11 mouse cellular contexts compared by ENCODE assay signal in the genomic region with DNA sequence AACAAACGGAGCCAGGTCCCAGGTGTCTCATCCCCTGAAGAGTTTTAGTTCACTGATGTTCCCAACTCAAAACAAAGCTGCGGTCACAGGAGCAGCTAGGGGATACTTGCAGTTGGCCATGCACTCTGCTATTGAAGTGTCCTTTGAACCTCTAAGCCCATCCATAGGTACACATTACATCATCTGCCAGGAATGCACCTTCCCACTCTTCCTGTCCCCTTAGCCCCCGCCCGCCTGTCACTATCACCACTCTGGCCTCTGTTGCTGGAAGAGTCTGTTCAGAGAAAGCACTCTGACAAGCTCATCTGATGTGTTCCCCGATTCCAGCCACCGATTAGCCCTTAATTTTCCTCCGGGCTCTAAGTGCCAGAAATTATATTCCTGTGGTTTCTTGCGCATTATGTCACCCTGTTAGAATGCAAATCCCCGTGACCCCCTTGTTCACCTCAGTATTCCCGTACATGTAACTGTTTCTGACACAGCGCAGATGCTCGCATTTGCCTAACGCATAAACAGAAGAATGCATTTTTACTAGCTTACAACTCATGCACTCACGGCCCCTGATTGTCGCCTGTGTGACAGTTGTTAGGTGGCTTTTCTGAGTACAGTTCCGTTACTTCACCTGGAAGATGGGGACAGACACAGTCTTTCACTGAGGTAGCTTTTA.
DNase-seq lines count a peak whose midpoint lies in the region; ATAC-seq and TF ChIP-seq lines count a peak whose summit lies in the region.
"Had no signal": no experiment of that assay in that cellular context is flagged by ENCODE, and none has a peak within 500 bp of the region (broad histone marks: within the 10 kb centered on the region; RNA-seq: fewer than 3 reads in every experiment).

No protein-coding gene starts in this region.

- H3K4me3 ChIP-seq in forebrain, embryonic 12.5 days (replicated peaks), result no peak overlapping the region
- no peak overlapping the region for H3K4me3 ChIP-seq in forebrain, embryonic 15.5 days
- no peak overlapping the region for H3K4me3 ChIP-seq in embryonic facial prominence, embryonic 13.5 days
- no peak overlapping the region for H3K4me3 ChIP-seq in liver, embryonic 14.5 days (ENCODE audit: insufficient read depth in 1 of 2, low read depth in 2 of 2, low read length in 2 of 2)
- H3K4me3 ChIP-seq: embryonic facial prominence, embryonic 15.5 days had no signal

- intact Hi-C loops in gastrocnemius, postnatal 14 days (cut with DNase I; ENCODE audit: low total_unique reads), result no loop called here

- TF ChIP-seq CTCF in liver, embryonic 14.5 days (IDR thresholded peaks at IDR 0.05; ENCODE audit: low read depth), result no peak

- 0 out of 2 replicates have a peak overlapping the region, but pooled peaks have one; percentile 0 for H3K27ac ChIP-seq in forebrain, embryonic 12.5 days
- H3K27ac ChIP-seq in forebrain, embryonic 15.5 days (replicated peaks), result no peak overlapping the region
- no peak overlapping the region for H3K27ac ChIP-seq in embryonic facial prominence, embryonic 13.5 days
- no peak overlapping the region for H3K27ac ChIP-seq in liver, embryonic 14.5 days
- H3K27ac ChIP-seq: embryonic facial prominence, embryonic 15.5 days; hindbrain, postnatal 0 days had no signal

- H3K4me1 ChIP-seq in forebrain, embryonic 12.5 days, result peaks cover 9% of the 10 kb centered on the region; the same call in 1 of the 2 replicates
- H3K4me1 ChIP-seq in forebrain, embryonic 15.5 days, result peaks cover 9% of the 10 kb centered on the region
- peaks cover 10% of the 10 kb centered on the region for H3K4me1 ChIP-seq in embryonic facial prominence, embryonic 13.5 days
- peaks cover 0 to 6% of the 10 kb centered on the region in 2 experiments; a peak in 1 of 4 replicates for H3K4me1 ChIP-seq in liver, embryonic 14.5 days (replicated peaks; ENCODE audit: control insufficient read depth in 2 of 2, insufficient read depth in 2 of 2, low read length in 1 of 2)

- no peak overlapping the region for H3K9ac ChIP-seq in forebrain, embryonic 12.5 days
- H3K9ac ChIP-seq in forebrain, embryonic 15.5 days (replicated peaks), result no peak overlapping the region
- no peak overlapping the region for H3K9ac ChIP-seq in embryonic facial prominence, embryonic 13.5 days
- no peak overlapping the region for H3K9ac ChIP-seq in liver, embryonic 14.5 days (replicated peaks)
- H3K9ac ChIP-seq: embryonic facial prominence, embryonic 15.5 days had no signal

- no peaks in the 10 kb centered on the region for H3K36me3 ChIP-seq in forebrain, embryonic 12.5 days (replicated peaks)
- H3K36me3 ChIP-seq in forebrain, embryonic 15.5 days, result no peaks in the 10 kb centered on the region
- no peaks in the 10 kb centered on the region for H3K36me3 ChIP-seq in embryonic facial prominence, embryonic 13.5 days
- no peaks in the 10 kb centered on the region for H3K36me3 ChIP-seq in liver, embryonic 14.5 days (replicated peaks; ENCODE audit: control insufficient read depth, insufficient read depth, low read depth)
- H3K36me3 ChIP-seq: embryonic facial prominence, embryonic 15.5 days had no signal

- no peaks in the 10 kb centered on the region for H3K9me3 ChIP-seq in forebrain, embryonic 12.5 days
- H3K9me3 ChIP-seq in forebrain, embryonic 15.5 days, result no peaks in the 10 kb centered on the region
- H3K9me3 ChIP-seq in embryonic facial prominence, embryonic 13.5 days, result no peaks in the 10 kb centered on the region
- H3K9me3 ChIP-seq in liver, embryonic 14.5 days (ENCODE audit: control insufficient read depth, low read length), result no peaks in the 10 kb centered on the region
- H3K9me3 ChIP-seq: embryonic facial prominence, embryonic 15.5 days had no signal

- 52% methylated on average over 16 of the region's 16 CpGs for whole genome bisulfite sequencing in forebrain, embryonic 12.5 days
- 47% methylated on average over 16 of the region's 16 CpGs for WGBS in forebrain, embryonic 15.5 days
- WGBS in embryonic facial prominence, embryonic 13.5 days, result 48% methylated on average over 16 of the region's 16 CpGs
- WGBS in liver, embryonic 14.5 days (ENCODE audit: insufficient replicate concordance), result 56% methylated on average over 16 of the region's 16 CpGs

- H3K27me3 ChIP-seq in forebrain, embryonic 12.5 days, result 0 out of 2 replicates have a peak, but pooled peaks cover 3% of the 10 kb centered on the region
- H3K27me3 ChIP-seq in forebrain, embryonic 15.5 days, result no peaks in the 10 kb centered on the region
- H3K27me3 ChIP-seq in embryonic facial prominence, embryonic 13.5 days, result no peaks in the 10 kb centered on the region
- no peaks in the 10 kb centered on the region for H3K27me3 ChIP-seq in liver, embryonic 14.5 days (ENCODE audit: control insufficient read depth, insufficient read depth, low read length)
- H3K27me3 ChIP-seq: embryonic facial prominence, embryonic 15.5 days had no signal

- H3K4me2 ChIP-seq in forebrain, embryonic 12.5 days, result no peak overlapping the region
- no peak overlapping the region for H3K4me2 ChIP-seq in forebrain, embryonic 15.5 days (replicated peaks)
- H3K4me2 ChIP-seq in embryonic facial prominence, embryonic 13.5 days, result peak overlapping the region; percentile 7; the same call in 1 of the 2 replicates
- H3K4me2 ChIP-seq in liver, embryonic 14.5 days (ENCODE audit: low read depth), result no peak overlapping the region
- H3K4me2 ChIP-seq: embryonic facial prominence, embryonic 15.5 days had no signal

- TF ChIP-seq EP300 in liver, embryonic 14.5 days (IDR thresholded peaks at IDR 0.05; ENCODE audit: low read depth), result no peak

- DNase-seq in kidney, postnatal 10 days, result peak; percentile 26
- no peak for DNase-seq in kidney, adult 8-10 months
- peak; percentile 2 to 17 (median 14) for DNase-seq in liver, embryonic 14.5 days (ENCODE audit: low read depth in 3 of 3, low spot score in 3 of 3)
- no peak for DNase-seq in gastrocnemius, postnatal 14 days
- DNase-seq in adrenal gland, adult 2 months, result no peak
- DNase-seq: thymus, postnatal 36 days had no signal

- ATAC-seq in forebrain, embryonic 12.5 days (ENCODE audit: low FRiP score), result peak; percentile 51; the same call in 1 of the 2 replicates
- ATAC-seq in forebrain, embryonic 15.5 days (replicated peaks), result no peak
- ATAC-seq in embryonic facial prominence, embryonic 13.5 days (ENCODE audit: insufficient number of reproducible peaks, insufficient read depth, low FRiP score, low TSS enrichment, low read depth), result no peak
- peak; percentile 71; the same call in 1 of the 2 replicates for ATAC-seq in liver, embryonic 14.5 days (ENCODE audit: insufficient read depth)
- ATAC-seq: hindbrain, postnatal 0 days had no signal

Comparison
In these comparisons a context has a peak if more than half of its experiments do, and no peak if none do; other contexts are left out.
1. ATAC-seq: peak in forebrain, embryonic 12.5 days (single experiment) and liver, embryonic 14.5 days (single experiment); none in forebrain, embryonic 15.5 days (single experiment) and embryonic facial prominence, embryonic 13.5 days (single experiment).
2. DNase-seq: peak in kidney, postnatal 10 days (single experiment) and liver, embryonic 14.5 days (3 of 3); none in kidney, adult 8-10 months (0 of 2), gastrocnemius, postnatal 14 days (single experiment) and adrenal gland, adult 2 months (single experiment).